Mouse (Mus musculus) brain, adult 10 weeks (tissue): ENCODE data around the gene Rtn4ip1. TPM values are rescaled to one million over a fixed set of nuclear protein-coding genes. Genes with fewer than 3 reads are reported as not detected.

Source experiments
- polyA plus RNA-seq: library from polyadenylated mRNA; stranded (reverse); fragments of 350-450 nt; fragmentation: Illumina TruSeq; extraction: RNeasy Lipid Tissue Mini Kit (QIAGEN cat#74804); gene quantifications from one replicate; pipeline ENCODE4 v1.2.3, GENCODE M21; 2015; ENCODE audit warnings: low read depth, low replicate concordance

The Rtn4ip1 gene
- polyA plus RNA-seq = 12.2 TPM

GRCm38 (mm10) chr10:43901578-43902194 lies at the start of gene Rtn4ip1, which contains the start of gene Qrsl1:
Gene Rtn4ip1 (plus strand): TSS chr10:43901807.
Gene Qrsl1 (minus strand): TSS chr10:43901745.

Other genes starting within 250 kb of the Rtn4ip1 start
- gene Qrsl1, start 62 bp upstream of the Rtn4ip1 start, polyA plus RNA-seq = 19.0 TPM
- 0.46 TPM for gene Crybg1, start 247.0 kb downstream of the Rtn4ip1 start, polyA plus RNA-seq